Mouse (Mus musculus) CH12.LX (cell line): Measurements from ENCODE around the gene Cmtm7.

Source experiments
- CTCF ChIP-seq, 2 experiments: IDR thresholded peaks in 1 of 2; conservative IDR thresholded peaks in 1 of 2; 2 replicates each; pipeline ENCODE4 v1.5.1; 2011 to 2012; ENCODE audit warnings: low read depth in 2 of 2, low read length in 2 of 2, improper control_type of control experiment in 1 of 2, inconsistent platforms in 1 of 2, mild to moderate bottlenecking in 1 of 2, moderate library complexity in 1 of 2
- EP300 ChIP-seq: IDR thresholded peaks from 2 replicates; pipeline ENCODE4 v1.6.1; 2011; ENCODE audit warnings: low read length, improper control_type of control experiment
- IRF4 ChIP-seq: IDR thresholded peaks from 2 replicates; pipeline ENCODE4 v1.6.1; 2014; ENCODE audit warnings: low read depth, mild to moderate bottlenecking, inconsistent platforms, low read length, improper control_type of control experiment
- MAX ChIP-seq: IDR thresholded peaks from 2 replicates; pipeline ENCODE4 v1.6.1; 2011; ENCODE audit warnings: low read length, improper control_type of control experiment
- MAZ ChIP-seq: IDR thresholded peaks from 2 replicates; pipeline ENCODE4 v1.6.1; 2012; ENCODE audit warnings: low read depth, mild to moderate bottlenecking, inconsistent platforms, low read length, improper control_type of control experiment, moderate library complexity
- MEF2A ChIP-seq: IDR thresholded peaks from 2 replicates; pipeline ENCODE4 v1.6.1; 2014; ENCODE audit warnings: low read depth, mild to moderate bottlenecking, inconsistent platforms, low read length, improper control_type of control experiment, borderline replicate concordance
- MXI1 ChIP-seq: IDR thresholded peaks from 2 replicates; pipeline ENCODE4 v1.6.1; 2011; ENCODE audit warnings: mild to moderate bottlenecking, low read depth, low read length, improper control_type of control experiment
- NELFE ChIP-seq: IDR thresholded peaks from 2 replicates; pipeline ENCODE4 v1.6.1; 2011; ENCODE audit warnings: low read depth, low read length, improper control_type of control experiment
- PAX5 ChIP-seq: IDR thresholded peaks from 2 replicates; pipeline ENCODE4 v1.6.1; 2012; ENCODE audit warnings: low read length, inconsistent platforms, mixed read lengths
- ZC3H11A ChIP-seq: IDR thresholded peaks from 2 replicates; pipeline ENCODE4 v1.6.1; 2012; ENCODE audit warnings: low read depth, mild to moderate bottlenecking, inconsistent platforms, low read length, improper control_type of control experiment
- ZKSCAN1 ChIP-seq: IDR thresholded peaks from 2 replicates; pipeline ENCODE4 v1.6.1; 2012; ENCODE audit warnings: low read depth, inconsistent platforms, low read length, improper control_type of control experiment, borderline replicate concordance

- TF ChIP-seq CTCF (conservative IDR thresholded peaks at IDR 0.05 in 1 of 2, IDR thresholded peaks at IDR 0.05 in 1 of 2; ENCODE audit: low read depth in 2 of 2, low read length in 2 of 2) (no peak), MXI1 (no peak), NELFE (no peak), EP300 (no peak), MAZ (no peak), IRF4 (no peak), MAX (no peak), PAX5 (no peak), MEF2A (no peak), ZC3H11A (no peak), ZKSCAN1 (no peak)
Measured at GRCm38 (mm10) chr9:114758272-114758671, 23.4 kb downstream of the Cmtm7 start.
